Mouse (Mus musculus): ENCODE measurements around the gene Asb16.

GRCm38 (mm10) chr11:102327250-102327649, 58.7 kb downstream of the Asb16 start:
- TF ChIP-seq EP300 (IDR thresholded peaks at IDR 0.05; ENCODE audit: insufficient read depth, low read depth, low read length) (no peak), POLR2A (IDR thresholded peaks at IDR 0.05; ENCODE audit: insufficient read depth, low read depth, low read length) (no peak)

Measured in heart, adult 2 months (tissue).